Mouse (Mus musculus) lung, postnatal 0 days (tissue): Measurements from ENCODE around the gene Camta1. TPM values are rescaled to one million over a fixed set of nuclear protein-coding genes. Genes with fewer than 3 reads are reported as not detected.

ENCODE experiments used
- ATAC-seq: fragments of 200-750 bp; cut with Nextera tagmentation; 2 replicates; pipeline ENCODE4 v1.8.0; 2017; ENCODE audit warnings: moderate library complexity
- DNase-seq: peaks from one replicate; pipeline ENCODE4 v3.0.0-alpha.2; 2016; ENCODE audit warnings: low spot score
- H3K27ac ChIP-seq: fragments of 300-500 bp; sonication (generic); 2 replicates; pipeline ENCODE4 v1.5.1; 2014; ENCODE audit warnings: antibody characterized with exemption, mild to moderate bottlenecking, low read length, mixed read lengths
- H3K27me3 ChIP-seq: fragments of 300-500 bp; sonication (generic); replicated peaks from 2 replicates; pipeline ENCODE4 v1.6.1; 2014; ENCODE audit warnings: low read length, mixed read lengths; ENCODE audit not compliant: insufficient read depth
- H3K36me3 ChIP-seq: fragments of 300-500 bp; sonication (generic); 2 replicates; pipeline ENCODE4 v1.6.1; 2014; ENCODE audit warnings: low read length, mixed read lengths; ENCODE audit not compliant: insufficient read depth
- H3K4me1 ChIP-seq: fragments of 300-500 bp; sonication (generic); 2 replicates; pipeline ENCODE4 v1.6.1; 2014; ENCODE audit warnings: antibody characterized with exemption, low read depth, low read length, mixed read lengths; ENCODE audit not compliant: insufficient read depth
- H3K4me2 ChIP-seq: fragments of 300-500 bp; sonication (generic); replicated peaks from 2 replicates; pipeline ENCODE4 v1.6.1; 2014; ENCODE audit warnings: low read depth, mild to moderate bottlenecking, low read length, moderate library complexity, mixed read lengths
- H3K4me3 ChIP-seq: fragments of 300-500 bp; sonication (generic); 2 replicates; pipeline ENCODE4 v1.5.1; 2014; ENCODE audit warnings: low read depth, low read length
- H3K9ac ChIP-seq: fragments of 300-500 bp; sonication (generic); replicated peaks from 2 replicates; pipeline ENCODE4 v1.6.1; 2014; ENCODE audit warnings: low read depth, mild to moderate bottlenecking
- H3K9me3 ChIP-seq: fragments of 300-500 bp; sonication (generic); 2 replicates; pipeline ENCODE4 v1.6.1; 2016; ENCODE audit warnings: low read length, mixed read lengths
- CTCF ChIP-seq: IDR thresholded peaks from 2 replicates; pipeline ENCODE4 v1.5.1; 2016; ENCODE audit warnings: antibody characterized with exemption, mild to moderate bottlenecking
- EP300 ChIP-seq: IDR thresholded peaks from 2 replicates; pipeline ENCODE4 v1.6.1; 2016; ENCODE audit warnings: antibody characterized with exemption, mild to moderate bottlenecking, control low read depth
- WGBS: fragments of 180-500 bp; shearing (Covaris S2); extraction: QIAGEN DNeasy Blood & Tissue Kit; methylation state at CpG from one replicate; pipeline ENCODE4 v1.1.7; 2014; 5-methylcytosine and 5-hydroxymethylcytosine counted together
- polyA plus RNA-seq: library from polyadenylated mRNA; unstranded; fragments of >200 nt; fragmentation: Nextera tagmentation; extraction: Ambion mirVana; gene quantifications from 2 replicates; pipeline ENCODE4 v1.2.1, GENCODE M21; 2015

The Camta1 gene
- polyA plus RNA-seq, 1 experiment from 2014 or later = 86.4 TPM

DNA sequence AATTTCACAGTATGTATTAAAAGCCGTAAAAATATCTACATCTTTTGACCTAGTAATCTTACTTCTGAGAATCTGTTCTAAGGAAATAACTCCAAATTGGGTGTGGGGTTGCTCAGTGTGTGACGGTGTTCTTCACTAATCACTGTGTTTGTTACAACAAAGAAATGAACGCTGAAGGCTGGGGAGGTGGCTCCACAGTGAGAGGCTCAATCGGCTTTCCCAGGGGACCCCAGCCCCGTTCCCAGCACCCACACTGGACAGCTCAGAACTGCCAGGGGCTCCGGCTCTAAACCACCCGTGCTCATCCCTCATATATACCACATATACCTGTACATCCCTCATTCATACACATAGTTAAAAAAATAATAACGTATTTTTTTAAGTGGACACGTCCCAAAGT lies 1.8 kb upstream of the Camta1 start:
- WGBS = 56% methylated on average over 9 of the region's 9 CpGs
- no peaks in the 10 kb centered on the region for H3K9me3 ChIP-seq
- TF ChIP-seq EP300 (no peak), CTCF (no peak)
- H3K36me3 ChIP-seq = no peaks in the 10 kb centered on the region
- H3K9ac ChIP-seq = no peak overlapping the region
- no peak overlapping the region; the same call in 1 of the 2 replicates for H3K4me2 ChIP-seq
- no peaks in the 10 kb centered on the region for H3K27me3 ChIP-seq
- H3K27ac ChIP-seq = no peak overlapping the region
- ATAC-seq = no peak
- no peak overlapping the region for H3K4me3 ChIP-seq
- peaks cover 3% of the 10 kb centered on the region; the same call in 1 of the 2 replicates for H3K4me1 ChIP-seq
- no peak for DNase-seq

DNA sequence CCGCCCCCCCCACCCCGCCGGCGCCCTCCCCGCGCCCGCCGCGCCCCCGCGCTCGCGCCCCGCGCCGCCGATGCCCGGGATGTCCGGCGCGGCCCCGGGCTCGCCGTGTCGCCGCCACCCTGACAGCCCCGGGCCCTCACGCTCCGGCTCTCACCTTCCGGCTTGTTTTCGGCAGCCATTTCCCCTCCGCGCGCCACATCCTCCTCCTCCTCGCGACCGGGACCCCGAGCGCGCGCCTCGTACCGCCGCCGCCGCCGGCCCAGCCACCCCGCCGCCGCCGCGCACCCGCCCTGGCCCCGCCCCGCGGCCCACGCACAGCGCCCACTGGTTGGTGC lies 238 bp downstream of the Camta1 start:
- Histone ChIP-seq H3K9ac (peak overlapping the region; percentile 75), H3K9me3 (no peaks in the 10 kb centered on the region), H3K4me2 (peak overlapping the region; percentile 98), H3K36me3 (no peaks in the 10 kb centered on the region), H3K27me3 (no peaks in the 10 kb centered on the region), H3K4me1 (peaks cover 3% of the 10 kb centered on the region; the same call in 1 of the 2 replicates), H3K27ac (peak overlapping the region; percentile 87), H3K4me3 (peak overlapping the region; percentile 85)
- TF ChIP-seq EP300 (no peak), CTCF (no peak)
- no peak for ATAC-seq
- under 1% methylated on average over 21 of the region's 58 CpGs for WGBS
- no peak for DNase-seq

DNA sequence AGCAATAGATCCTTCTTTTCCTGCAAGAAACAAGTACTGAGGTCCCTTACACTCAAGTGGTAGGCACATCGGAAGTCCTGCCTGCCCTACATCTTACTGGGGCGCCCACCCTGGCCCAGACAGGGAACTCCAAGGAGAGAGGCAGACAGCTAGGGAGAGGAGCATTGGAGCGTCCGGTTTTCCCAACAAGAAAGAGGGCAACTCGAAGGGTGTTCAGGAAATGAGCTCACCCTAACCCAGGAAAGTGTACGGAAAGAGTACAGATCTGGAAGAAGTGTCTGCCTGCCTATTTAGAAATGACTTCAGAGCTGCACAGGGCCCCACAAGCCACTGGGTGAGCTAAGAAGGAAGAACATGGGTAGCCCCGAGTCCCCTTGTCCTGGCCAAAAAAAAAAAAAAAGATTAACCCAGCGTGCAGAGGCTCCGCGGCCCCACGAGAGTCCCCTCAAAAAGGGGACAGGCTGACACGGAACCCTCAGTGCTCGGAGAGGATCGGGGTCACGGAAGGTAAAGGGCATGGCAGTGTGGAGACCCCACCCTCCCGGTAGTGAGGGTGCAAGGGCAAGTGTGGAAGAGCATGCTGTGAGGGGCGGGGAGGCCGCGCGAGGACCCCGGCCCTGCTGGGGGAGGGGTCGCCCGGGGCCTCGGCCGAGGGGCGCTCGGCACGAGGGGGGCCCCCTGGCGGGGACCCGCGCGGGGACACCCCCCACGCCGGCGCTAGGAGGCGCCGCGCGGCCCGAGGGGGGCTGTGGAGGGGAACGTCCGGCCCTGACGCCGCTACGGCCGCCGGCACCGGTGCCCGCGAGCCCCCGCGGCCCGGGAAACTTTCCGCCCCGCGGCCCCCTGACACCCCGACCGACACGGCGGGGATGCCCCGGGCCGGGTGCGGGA lies 990 bp downstream of the Camta1 start:
- peak overlapping the region; percentile 75 for H3K9ac ChIP-seq
- no peaks in the 10 kb centered on the region for H3K36me3 ChIP-seq
- H3K4me3 ChIP-seq = peak overlapping the region; percentile 85
- 3% methylated on average over 29 of the region's 63 CpGs for WGBS
- H3K9me3 ChIP-seq = no peaks in the 10 kb centered on the region
- peak overlapping the region; percentile 98 for H3K4me2 ChIP-seq
- H3K27me3 ChIP-seq = no peaks in the 10 kb centered on the region
- no peak for TF ChIP-seq EP300
- peak; percentile 54 for TF ChIP-seq CTCF
- peak overlapping the region; percentile 87 for H3K27ac ChIP-seq
- H3K4me1 ChIP-seq = peaks cover 3% of the 10 kb centered on the region; the same call in 1 of the 2 replicates
- DNase-seq (peak; percentile 76), ATAC-seq (no peak)

DNA sequence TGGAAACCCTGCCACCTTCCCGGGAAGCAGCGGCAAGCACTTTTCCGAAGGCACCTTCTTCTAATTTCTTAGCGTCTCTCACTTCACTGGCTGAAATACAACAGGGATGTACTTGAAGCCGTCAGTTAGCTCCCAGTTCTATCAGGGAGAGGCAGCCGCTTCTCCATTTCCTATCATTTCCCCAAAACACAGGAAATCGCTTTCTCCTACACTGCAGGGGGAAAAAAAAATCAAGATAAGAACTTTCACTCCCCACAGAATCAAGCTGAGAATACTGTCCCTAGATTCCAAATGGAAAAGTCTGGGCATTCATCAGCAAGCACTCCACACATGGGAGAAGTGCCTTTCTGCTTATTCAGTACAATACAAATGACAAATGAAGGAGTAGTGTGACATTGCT lies 2.4 kb downstream of the Camta1 start:
- H3K4me3 ChIP-seq = no peak overlapping the region
- no peak overlapping the region for H3K4me2 ChIP-seq
- H3K36me3 ChIP-seq = no peaks in the 10 kb centered on the region
- H3K27ac ChIP-seq = no peak overlapping the region
- DNase-seq = no peak
- H3K9me3 ChIP-seq = no peaks in the 10 kb centered on the region
- no peaks in the 10 kb centered on the region for H3K27me3 ChIP-seq
- 54% methylated on average over 7 of the region's 7 CpGs for WGBS
- ATAC-seq = no peak
- H3K9ac ChIP-seq = no peak overlapping the region
- TF ChIP-seq CTCF (no peak), EP300 (no peak)
- H3K4me1 ChIP-seq = peaks cover 3% of the 10 kb centered on the region; the same call in 1 of the 2 replicates

DNA sequence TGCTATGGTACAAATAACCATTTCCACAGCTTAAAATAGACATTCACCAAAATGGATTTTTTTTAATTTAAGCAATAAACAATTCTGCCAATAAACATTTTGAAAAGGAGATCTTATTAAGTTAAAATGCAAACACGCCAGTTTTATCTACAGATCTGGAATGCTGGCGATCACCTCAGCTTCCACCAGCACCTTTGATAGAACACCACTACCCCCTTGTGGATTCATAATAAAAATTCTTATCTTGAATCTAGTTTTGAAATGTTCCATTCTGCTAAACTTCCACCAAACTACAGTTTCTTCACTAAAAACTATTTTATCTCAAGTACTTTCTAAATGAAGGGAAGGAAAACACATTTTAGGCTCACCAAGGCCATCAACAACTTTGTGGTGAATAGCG lies 7.7 kb downstream of the Camta1 start:
- H3K4me2 ChIP-seq = no peak overlapping the region
- DNase-seq (peak; percentile 74), ATAC-seq (no peak)
- H3K4me1 ChIP-seq = no peaks in the 10 kb centered on the region
- H3K9ac ChIP-seq = no peak overlapping the region
- TF ChIP-seq EP300 (no peak), CTCF (peak; percentile 62)
- H3K9me3 ChIP-seq = no peaks in the 10 kb centered on the region
- 50% methylated on average over 3 of the region's 3 CpGs for WGBS
- H3K27me3 ChIP-seq = no peaks in the 10 kb centered on the region
- H3K27ac ChIP-seq = no peak overlapping the region
- H3K4me3 ChIP-seq = no peak overlapping the region
- no peaks in the 10 kb centered on the region for H3K36me3 ChIP-seq

DNA sequence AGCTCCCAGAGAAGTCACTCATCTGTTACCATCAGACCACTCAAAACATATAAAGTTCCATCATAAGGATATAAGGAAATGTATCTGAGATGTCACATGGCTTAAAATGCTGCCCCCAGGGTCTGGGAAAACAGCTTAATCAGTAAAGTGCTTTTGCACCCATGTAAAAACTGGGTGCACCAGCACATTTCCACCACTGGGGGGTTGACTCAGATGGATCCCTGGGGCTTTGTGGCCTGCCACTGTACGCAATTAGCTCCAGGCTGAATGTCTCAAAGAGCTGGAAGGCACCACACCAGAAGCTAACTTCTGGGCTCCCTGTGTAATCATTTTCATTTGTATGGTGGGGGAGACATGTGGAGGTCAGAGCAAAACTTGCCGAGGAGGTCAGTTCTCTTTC lies 10.5 kb downstream of the Camta1 start:
- Histone ChIP-seq H3K36me3 (no peaks in the 10 kb centered on the region), H3K4me1 (no peaks in the 10 kb centered on the region), H3K9ac (no peak overlapping the region), H3K4me2 (no peak overlapping the region), H3K4me3 (no peak overlapping the region), H3K9me3 (no peaks in the 10 kb centered on the region), H3K27me3 (no peaks in the 10 kb centered on the region), H3K27ac (no peak overlapping the region)
- TF ChIP-seq EP300 = no peak
- peak; percentile 82 for TF ChIP-seq CTCF
- DNase-seq = peak; percentile 66
- WGBS = 42% methylated on average over 2 of the region's 2 CpGs
- 0 out of 2 replicates have a peak, but pooled peaks have one; percentile 30 for ATAC-seq
